In genomic region chr4:57217746-57218145, GRCm38 (mm10) we compare ENCODE assay signal across 12 mouse cellular contexts.
"Had no signal": no experiment of that assay in that cellular context is flagged by ENCODE, and none has a peak within 500 bp of the region (broad histone marks: within the 10 kb centered on the region; RNA-seq: fewer than 3 reads in every experiment).

No protein-coding gene starts in this region.

- DNase-seq: gastrocnemius, adult 2 months; gastrocnemius, postnatal 10 days; gastrocnemius, postnatal 25 days; heart, adult 2 months; heart, postnatal 4 days; kidney, adult 18-20 months; kidney, adult 8-10 months; kidney, postnatal 10 days; kidney, postnatal 25 days; kidney, postnatal 4 days; liver; liver, embryonic 13.5 days had no signal
